In genomic region chr9:45632520-45632919, GRCm38 (mm10) we compare ENCODE assay signal across 8 mouse cellular contexts.
DNase-seq lines count a peak whose midpoint lies in the region; ATAC-seq lines count a peak whose summit lies in the region.

No protein-coding gene starts in this region.

- H3K4me2 ChIP-seq in embryonic facial prominence, embryonic 12.5 days (replicated peaks), result no peak overlapping the region

- H3K9ac ChIP-seq in embryonic facial prominence, embryonic 12.5 days, result no peak overlapping the region

- 36% methylated on average over 10 of the region's 10 CpGs for WGBS in embryonic facial prominence, embryonic 12.5 days
- WGBS in limb, embryonic 10.5 days, result 73% methylated on average over 10 of the region's 10 CpGs

- no peak overlapping the region for H3K4me3 ChIP-seq in embryonic facial prominence, embryonic 12.5 days
- no peak overlapping the region for H3K4me3 ChIP-seq in limb, embryonic 10.5 days

- no peaks in the 10 kb centered on the region for H3K27me3 ChIP-seq in embryonic facial prominence, embryonic 12.5 days
- no peaks in the 10 kb centered on the region for H3K27me3 ChIP-seq in limb, embryonic 10.5 days (ENCODE audit: low read depth, poor library complexity, severe bottlenecking)

- peaks cover 16% of the 10 kb centered on the region for H3K4me1 ChIP-seq in embryonic facial prominence, embryonic 12.5 days
- H3K4me1 ChIP-seq in limb, embryonic 10.5 days, result peaks cover 6% of the 10 kb centered on the region; the same call in 1 of the 2 replicates

- DNase-seq in heart, postnatal 36 days, result peak; percentile 3 to 5
- no peak for DNase-seq in heart, adult 9 months (ENCODE audit: low spot score in 2 of 2)
- peak; percentile 26 to 49 for DNase-seq in adrenal gland, adult (ENCODE audit: inconsistent age in 2 of 2, low spot score in 1 of 2)
- DNase-seq in limb, embryonic 10.5 days (ENCODE audit: low spot score), result no peak
- peak; percentile 79 for DNase-seq in retina, postnatal 7 days (ENCODE audit: low read depth, low spot score)
- DNase-seq in urinary bladder, postnatal 10 days (ENCODE audit: low spot score), result no peak

- H3K27ac ChIP-seq in embryonic facial prominence, embryonic 12.5 days, result peak overlapping the region; percentile 81
- 0 out of 2 replicates have a peak overlapping the region, but pooled peaks have one; percentile 46 for H3K27ac ChIP-seq in limb, embryonic 10.5 days

- no peaks in the 10 kb centered on the region for H3K36me3 ChIP-seq in embryonic facial prominence, embryonic 12.5 days
- no peaks in the 10 kb centered on the region for H3K36me3 ChIP-seq in limb, embryonic 10.5 days

- no peaks in the 10 kb centered on the region for H3K9me3 ChIP-seq in embryonic facial prominence, embryonic 12.5 days
- no peaks in the 10 kb centered on the region for H3K9me3 ChIP-seq in limb, embryonic 10.5 days (replicated peaks)

- peak; percentile 72 for ATAC-seq in embryonic facial prominence, embryonic 12.5 days (ENCODE audit: insufficient number of reproducible peaks, insufficient read depth, low FRiP score, low TSS enrichment)
- ATAC-seq in activated CD4-positive, CD25-positive, alpha-beta regulatory T cell, adult 4 months, result no peak

- intact Hi-C loops in heart, postnatal 36 days (cut with DNase I), result no loop called here

Comparison
In these comparisons a context has a peak if more than half of its experiments do, and no peak if none do; other contexts are left out.
1. DNase-seq: peak in heart, postnatal 36 days (2 of 2), adrenal gland, adult (2 of 2) and retina, postnatal 7 days (single experiment); none in heart, adult 9 months (0 of 2), limb, embryonic 10.5 days (single experiment) and urinary bladder, postnatal 10 days (single experiment).